Mouse (Mus musculus) hindlimb bud, embryonic 11.5 days (tissue): ENCODE measurements around the gene Irf8.
A peak's percentile ranks its signal among the peaks of the same experiment; 100 is the strongest.
"Not testable (repeated sequence)": the region's sequence is repeated elsewhere in the genome, so short reads cannot be mapped to it uniquely, and the experiment has no call there.

Source experiments
- DNase-seq: peaks from one replicate; pipeline ENCODE4 v3.0.0-alpha.2; 2012; ENCODE audit warnings: low read depth, low spot score; ENCODE audit errors: extremely low spot score

Gene Irf8

DNA sequence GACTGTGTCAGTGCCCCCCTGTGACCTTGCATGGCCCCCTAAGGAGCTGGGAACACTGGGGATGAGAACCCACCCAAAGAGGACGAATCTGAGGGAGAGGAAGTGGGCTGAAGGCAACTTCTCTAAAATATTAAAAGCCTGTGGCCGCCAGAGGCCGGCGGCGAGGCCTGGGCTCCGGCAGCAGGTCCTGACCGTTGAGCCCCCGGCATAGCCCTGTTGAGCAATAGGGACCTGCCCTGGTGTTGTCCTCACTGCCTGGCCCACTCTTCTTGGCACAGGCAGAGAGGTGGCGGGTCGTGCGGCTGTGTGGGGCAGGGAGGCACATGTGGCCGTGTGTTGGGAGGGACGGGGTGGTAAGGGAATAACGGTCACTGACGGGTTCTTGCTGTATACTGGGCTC is 56.6 kb downstream of the Irf8 start:
- no peak for DNase-seq

DNA sequence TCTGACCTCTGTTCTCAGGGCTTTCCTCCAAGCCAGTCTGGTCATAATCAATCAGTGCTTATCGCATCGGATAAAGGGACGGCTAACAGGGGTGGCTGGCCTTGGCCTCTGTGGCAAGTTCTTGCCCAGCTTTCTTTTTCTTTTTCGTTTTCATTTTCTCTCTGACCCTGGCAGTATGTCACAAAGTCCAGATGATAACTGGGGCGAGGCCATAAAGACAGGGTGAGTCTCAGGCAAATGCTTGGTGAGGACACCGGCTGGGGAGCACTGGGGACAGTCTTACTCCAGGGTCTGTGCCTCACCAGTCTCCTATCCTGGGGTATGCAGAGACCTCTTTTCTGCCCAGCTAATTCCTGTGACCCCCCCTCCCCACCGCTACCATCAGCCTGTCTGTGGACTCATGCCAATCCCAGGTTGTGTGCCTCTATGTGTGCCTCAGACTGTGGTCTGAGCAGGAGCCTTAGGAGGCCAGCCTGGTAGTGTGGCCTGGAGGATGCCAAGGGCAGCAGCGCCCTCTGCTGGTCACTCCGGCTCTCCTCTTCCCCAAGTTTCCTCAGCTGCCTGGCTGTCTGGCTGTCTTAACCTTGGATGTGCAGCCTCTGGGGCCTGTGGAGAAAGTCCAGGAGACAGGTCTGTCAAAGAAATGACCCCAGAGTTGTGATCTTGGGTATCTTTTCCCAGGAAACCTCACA is 59.9 kb downstream of the Irf8 start:
- peak; percentile 53 for DNase-seq

- no peak for DNase-seq
These were observed 61.0 kb downstream of the Irf8 start for GRCm38 (mm10) chr8:120797019-120797727.

DNA sequence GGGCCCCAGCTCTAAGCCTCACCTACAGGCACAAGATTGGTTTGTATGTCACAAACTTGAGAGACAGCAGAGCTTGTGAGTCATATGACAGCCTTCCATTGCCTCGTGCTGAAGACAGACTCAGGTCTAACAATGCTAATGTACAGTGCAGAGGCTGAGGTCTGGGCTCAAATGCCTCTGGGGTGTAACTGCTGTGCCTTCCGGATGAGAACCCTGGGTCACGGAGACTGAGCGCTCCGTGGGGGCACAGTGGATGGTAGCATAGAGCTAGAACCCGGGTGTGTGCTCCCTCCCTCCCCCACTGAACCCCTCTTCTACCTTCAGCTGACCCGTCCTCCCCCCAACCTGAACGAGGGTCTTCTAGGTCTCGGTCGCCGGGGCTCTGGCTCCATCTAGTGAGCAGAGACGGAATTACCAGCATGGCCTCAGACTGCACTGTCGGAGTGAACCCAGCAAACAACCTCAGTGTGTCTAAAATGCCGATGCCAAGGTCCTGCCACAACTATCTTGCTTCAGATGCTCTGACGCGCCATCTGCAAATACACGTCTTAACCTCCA is 64.2 kb downstream of the Irf8 start:
- DNase-seq = no peak

GRCm38 (mm10) chr8:120803661-120804375 is 67.7 kb downstream of the Irf8 start:
- not testable (repeated sequence) for DNase-seq

DNA sequence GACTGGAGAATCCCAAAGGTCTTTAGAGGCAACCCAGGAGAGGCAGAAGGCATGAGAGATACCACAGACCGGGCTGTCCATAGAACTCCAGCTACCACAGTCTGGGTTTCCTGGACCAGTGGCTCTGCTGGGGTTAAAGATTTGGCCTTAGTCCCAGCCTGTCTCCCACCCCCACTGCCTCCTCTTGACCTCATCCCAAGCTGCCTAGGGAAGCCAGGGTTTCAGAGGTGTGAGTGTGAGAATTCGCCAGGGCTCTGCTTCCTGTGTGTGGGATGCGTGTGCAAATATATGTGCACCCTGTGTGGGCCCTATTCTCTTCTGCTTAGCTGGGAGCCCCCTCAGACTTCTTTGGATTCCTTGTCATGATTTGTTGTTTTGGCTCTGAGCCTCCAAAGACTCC is 68.6 kb downstream of the Irf8 start:
- no peak for DNase-seq
